22 mouse cellular contexts compared by ENCODE assay signal in the genomic region with DNA sequence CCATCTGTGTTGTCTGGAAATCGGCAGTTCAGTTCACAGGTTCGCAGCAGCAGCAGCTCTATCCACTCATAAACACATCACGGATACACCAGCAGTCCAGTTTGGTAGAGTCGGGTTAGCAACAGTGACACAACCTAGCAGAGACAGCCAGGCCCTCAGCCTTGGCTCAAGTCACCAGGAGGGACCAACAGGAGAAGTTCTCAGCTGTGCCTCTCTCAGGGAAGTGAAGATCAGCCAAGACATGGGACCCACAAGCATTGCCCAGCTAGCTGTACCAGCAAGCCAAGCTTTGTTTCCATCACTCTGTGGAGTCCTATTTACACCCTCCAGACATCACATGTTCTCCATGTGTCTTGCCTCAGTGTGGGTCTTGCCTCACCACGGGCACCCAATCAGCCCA. TPM values are rescaled to one million over a fixed set of nuclear protein-coding genes. Genes with fewer than 3 reads are reported as not detected.
DNase-seq lines count a peak whose midpoint lies in the region; ATAC-seq and TF ChIP-seq lines count a peak whose summit lies in the region.
"Had no signal": no experiment of that assay in that cellular context is flagged by ENCODE, and none has a peak within 500 bp of the region (broad histone marks: within the 10 kb centered on the region; RNA-seq: fewer than 3 reads in every experiment).

No protein-coding gene starts in this region.

- H3K4me2 ChIP-seq in heart, embryonic 15.5 days, result no peak overlapping the region
- H3K4me2 ChIP-seq in lung, postnatal 0 days (replicated peaks; ENCODE audit: low read depth, low read length), result no peak overlapping the region
- H3K4me2 ChIP-seq: embryonic facial prominence, embryonic 12.5 days; forebrain, embryonic 12.5 days; heart, embryonic 11.5 days; hindbrain, embryonic 13.5 days had no signal

- no peak for ATAC-seq in heart, embryonic 15.5 days (replicated peaks; ENCODE audit: insufficient number of reproducible peaks, insufficient read depth, low FRiP score, low read depth)
- ATAC-seq in lung, postnatal 0 days, result no peak
- ATAC-seq: forebrain, postnatal 0 days; hindbrain, postnatal 0 days had no signal

- 81% methylated on average over 5 of the region's 5 CpGs for WGBS in heart, adult 2 months
- 70% methylated on average over 5 of the region's 5 CpGs for WGBS in heart, embryonic 15.5 days
- WGBS in lung, postnatal 0 days, result 72% methylated on average over 5 of the region's 5 CpGs

- peak overlapping the region; percentile 72 for H3K27ac ChIP-seq in heart, adult 2 months
- peak overlapping the region; percentile 60; the same call in 1 of the 2 replicates for H3K27ac ChIP-seq in heart, embryonic 15.5 days
- peak overlapping the region; percentile 26; the same call in 1 of the 2 replicates for H3K27ac ChIP-seq in lung, postnatal 0 days (ENCODE audit: low read length)
- peak overlapping the region; percentile 92 for H3K27ac ChIP-seq in brown adipose tissue, adult 24 weeks (replicated peaks; ENCODE audit: low read depth, low read length)
- H3K27ac ChIP-seq: embryonic facial prominence, embryonic 12.5 days; forebrain, embryonic 12.5 days; hindbrain, embryonic 13.5 days; hindbrain, postnatal 0 days had no signal

- TF ChIP-seq EP300 in heart, adult 2 months (IDR thresholded peaks at IDR 0.05; ENCODE audit: insufficient read depth, low read depth, low read length), result no peak
- no peak for TF ChIP-seq EP300 in lung, postnatal 0 days (IDR thresholded peaks at IDR 0.05)

- no peaks in the 10 kb centered on the region for H3K27me3 ChIP-seq in heart, adult 2 months (ENCODE audit: control insufficient read depth, insufficient read depth, low read length)
- no peaks in the 10 kb centered on the region for H3K27me3 ChIP-seq in heart, embryonic 15.5 days
- H3K27me3 ChIP-seq in lung, postnatal 0 days (replicated peaks; ENCODE audit: insufficient read depth, low read length), result no peaks in the 10 kb centered on the region
- H3K27me3 ChIP-seq: embryonic facial prominence, embryonic 12.5 days; forebrain, embryonic 12.5 days; hindbrain, embryonic 13.5 days had no signal

- H3K4me3 ChIP-seq in heart, adult 2 months, result no peak overlapping the region
- H3K4me3 ChIP-seq in heart, embryonic 15.5 days, result no peak overlapping the region
- H3K4me3 ChIP-seq in lung, postnatal 0 days (ENCODE audit: low read depth, low read length), result no peak overlapping the region
- no peak overlapping the region for H3K4me3 ChIP-seq in brown adipose tissue, adult 24 weeks (ENCODE audit: insufficient read depth, low read depth, low read length)
- H3K4me3 ChIP-seq: embryonic facial prominence, embryonic 12.5 days; forebrain, embryonic 12.5 days; hindbrain, embryonic 13.5 days had no signal

- no peak for TF ChIP-seq CTCF in heart, adult 2 months (IDR thresholded peaks at IDR 0.05)
- no peak for TF ChIP-seq CTCF in lung, postnatal 0 days (IDR thresholded peaks at IDR 0.05)

- no peaks in the 10 kb centered on the region for H3K79me2 ChIP-seq in heart, adult 2 months (replicated peaks; ENCODE audit: control insufficient read depth, insufficient read depth, low read length)

- H3K9me3 ChIP-seq in heart, embryonic 15.5 days (replicated peaks), result no peaks in the 10 kb centered on the region
- H3K9me3 ChIP-seq in lung, postnatal 0 days (ENCODE audit: low read length), result no peaks in the 10 kb centered on the region
- H3K9me3 ChIP-seq: embryonic facial prominence, embryonic 12.5 days; forebrain, embryonic 12.5 days; hindbrain, embryonic 13.5 days had no signal

- TF ChIP-seq POLR2A in heart, adult 2 months (IDR thresholded peaks at IDR 0.05; ENCODE audit: insufficient read depth, low read depth, low read length), result no peak

- no peak overlapping the region for H3K9ac ChIP-seq in heart, adult 2 months (ENCODE audit: low read depth, low read length)
- H3K9ac ChIP-seq in heart, embryonic 15.5 days, result no peak overlapping the region
- no peak overlapping the region for H3K9ac ChIP-seq in lung, postnatal 0 days (replicated peaks; ENCODE audit: low read depth)
- H3K9ac ChIP-seq: embryonic facial prominence, embryonic 12.5 days; forebrain, embryonic 12.5 days; forebrain, postnatal 0 days; hindbrain, embryonic 13.5 days had no signal

- peaks cover 18% of the 10 kb centered on the region for H3K4me1 ChIP-seq in heart, adult 2 months (ENCODE audit: control insufficient read depth, insufficient read depth, low read length)
- no peaks in the 10 kb centered on the region; the same call in 1 of the 2 replicates for H3K4me1 ChIP-seq in heart, embryonic 15.5 days (replicated peaks)
- no peaks in the 10 kb centered on the region for H3K4me1 ChIP-seq in lung, postnatal 0 days (ENCODE audit: insufficient read depth, low read depth, low read length)
- H3K4me1 ChIP-seq in brown adipose tissue, adult 24 weeks (ENCODE audit: control insufficient read depth, insufficient read depth, insufficient read length, low read length), result peaks cover 38% of the 10 kb centered on the region
- H3K4me1 ChIP-seq: embryonic facial prominence, embryonic 12.5 days; hindbrain, embryonic 13.5 days had no signal

- peaks cover 12% of the 10 kb centered on the region for H3K36me3 ChIP-seq in heart, adult 2 months (ENCODE audit: control insufficient read depth, insufficient read depth, low read length)
- H3K36me3 ChIP-seq in heart, embryonic 15.5 days, result no peaks in the 10 kb centered on the region
- H3K36me3 ChIP-seq in lung, postnatal 0 days (ENCODE audit: insufficient read depth, low read length), result no peaks in the 10 kb centered on the region
- H3K36me3 ChIP-seq: embryonic facial prominence, embryonic 12.5 days; forebrain, embryonic 12.5 days; hindbrain, embryonic 13.5 days had no signal

- DNase-seq in heart, adult 2 months, result no peak
- no peak for DNase-seq in heart, adult 18-20 months
- no peak for DNase-seq in heart, postnatal 14 days
- DNase-seq in lung, postnatal 0 days (ENCODE audit: low spot score), result no peak
- no peak for DNase-seq in lung, postnatal 14 days
- DNase-seq in cerebellum, adult 9-10 months, result no peak
- DNase-seq: adrenal gland, adult 8-10 months; adrenal gland, postnatal 36 days; cerebellum, adult 11 months; cerebellum, adult 8-10 months; cerebellum, postnatal 25 days; forebrain, postnatal 0 days; gastrocnemius, postnatal 36 days; kidney, adult 11 months had no signal

- intact Hi-C loops in heart, adult 2 months (cut with DNase I), result no loop called here
- intact Hi-C loops in heart, postnatal 14 days (cut with DNase I), result no loop called here

RNA-seq across cellular contexts. Expression of gene Vwa3a, which starts 7.7 kb away (rescaled TPM):
- total RNA-seq in heart, adult 2 months (2021), result 1 to 10 TPM; 3.1 to 5.0 TPM
- polyA plus RNA-seq in heart, adult 2 months (2012; rRNA removed), result 4.5 and 7.9 TPM in 2 replicates
- 1 to 10 TPM; 1.9 to 2.2 TPM for total RNA-seq in heart, adult 18-20 months (2021)
- 1.1 TPM in 2 replicates for polyA plus RNA-seq in heart, embryonic 15.5 days (2015; fragmentation: Nextera tagmentation; extraction: Ambion mirVana)
- 1 to 10 TPM; 5.1 to 7.3 TPM for total RNA-seq in heart, postnatal 14 days (2021)
- polyA plus RNA-seq in lung, postnatal 0 days (2015; fragmentation: Nextera tagmentation; extraction: Ambion mirVana), result 2.4 and 3.3 TPM in 2 replicates
- 1.3 and 1.7 TPM in 2 replicates for polyA plus RNA-seq in brown adipose tissue, adult 24 weeks (2012; ENCODE audit: insufficient read depth, insufficient read length, missing spikeins)
- total RNA-seq: hematopoietic stem cell, adult 5-6 weeks had no signal

Comparison
In these comparisons a context has a peak if more than half of its experiments do, and no peak if none do; other contexts are left out.
1. H3K27ac ChIP-seq: peak in every context shown above with its lines; median percentile 92 in brown adipose tissue, adult 24 weeks; 72 in heart, adult 2 months; 60 in heart, embryonic 15.5 days; 26 in lung, postnatal 0 days.